Mouse (Mus musculus) right cerebral cortex, postnatal 36 days (tissue): ENCODE measurements around the gene Ints5.

Experiments
- DNase-seq, 2 experiments: peaks; one replicate each; pipeline ENCODE4 v3.0.0; 2022; ENCODE audit warnings: low spot score in 2 of 2, mixed read lengths in 1 of 2

Ints5 gene

DNA sequence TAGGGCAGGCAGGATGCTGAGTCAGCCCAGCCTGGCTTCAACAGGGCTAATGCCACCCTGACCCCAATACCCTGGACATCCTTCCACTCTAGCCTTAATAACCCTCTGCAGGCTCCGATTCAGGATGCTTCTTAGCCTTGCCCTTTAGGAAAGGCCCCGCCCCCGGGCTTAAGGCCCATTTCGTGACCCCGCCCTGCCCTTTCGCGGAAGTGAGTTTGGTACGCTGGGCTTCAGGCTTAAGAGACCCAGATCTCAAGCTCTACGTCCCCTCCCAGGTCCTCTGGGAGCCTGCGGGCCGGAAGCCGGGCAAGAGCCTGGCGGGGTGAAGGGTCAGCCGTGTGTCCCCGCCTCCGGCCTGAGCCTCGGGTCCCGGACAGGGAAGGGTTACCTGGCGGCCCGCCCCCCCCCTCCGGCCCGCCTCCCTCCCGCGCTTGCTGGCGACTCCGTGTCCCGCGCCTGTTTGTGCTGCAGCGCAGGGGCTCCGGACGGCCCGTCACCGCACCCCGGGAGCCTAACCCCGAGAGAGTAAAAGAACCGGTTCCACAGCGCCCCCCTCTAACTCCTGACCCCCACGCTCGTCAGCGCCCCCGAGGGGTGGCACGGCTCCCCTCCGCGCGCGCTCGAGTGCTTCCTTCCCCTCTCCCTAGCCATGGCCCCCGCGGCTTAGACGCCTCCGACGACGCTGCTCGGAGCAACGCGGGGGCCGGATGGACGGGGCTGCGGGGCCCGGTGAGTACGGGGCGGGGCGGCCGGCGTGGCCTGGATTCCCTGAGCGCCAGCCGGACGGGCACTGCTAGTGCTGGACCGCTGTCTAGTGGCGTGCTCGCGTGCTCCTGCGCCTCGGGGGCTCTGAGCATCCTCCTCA, 36.7 kb downstream of the Ints5 start, which contains the start of the genes Rom1 and Eml3:
Gene Rom1, minus strand, starts transcription at position 133 of the 865 bp plus-strand sequence.
Gene Eml3, plus strand, starts transcription at position 329 of the 865 bp plus-strand sequence.
- DNase-seq = no peak

- DNase-seq = no peak
Measured at GRCm38 (mm10) chr19:8930117-8930516, 37.3 kb downstream of the Ints5 start.

DNA sequence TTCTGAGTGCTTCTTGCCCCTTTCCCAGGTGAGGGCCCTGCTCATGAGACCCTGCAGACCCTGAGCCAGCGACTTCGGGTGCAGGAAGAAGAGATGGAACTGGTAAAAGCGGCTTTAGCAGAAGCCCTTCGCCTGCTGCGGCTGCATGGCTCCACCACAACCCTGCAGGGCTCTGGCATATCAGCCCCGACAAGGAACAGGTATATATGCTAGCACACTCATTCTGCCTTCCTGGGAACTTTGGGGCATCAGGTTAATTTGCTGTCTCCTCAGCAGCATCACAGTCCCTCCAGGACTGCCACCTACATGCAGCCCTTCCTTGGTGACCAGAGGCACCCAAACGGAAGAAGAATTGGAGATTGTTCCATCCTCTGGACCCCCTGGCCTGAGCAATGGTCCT, 38.0 kb downstream of the Ints5 start:
- no peak for DNase-seq

DNA sequence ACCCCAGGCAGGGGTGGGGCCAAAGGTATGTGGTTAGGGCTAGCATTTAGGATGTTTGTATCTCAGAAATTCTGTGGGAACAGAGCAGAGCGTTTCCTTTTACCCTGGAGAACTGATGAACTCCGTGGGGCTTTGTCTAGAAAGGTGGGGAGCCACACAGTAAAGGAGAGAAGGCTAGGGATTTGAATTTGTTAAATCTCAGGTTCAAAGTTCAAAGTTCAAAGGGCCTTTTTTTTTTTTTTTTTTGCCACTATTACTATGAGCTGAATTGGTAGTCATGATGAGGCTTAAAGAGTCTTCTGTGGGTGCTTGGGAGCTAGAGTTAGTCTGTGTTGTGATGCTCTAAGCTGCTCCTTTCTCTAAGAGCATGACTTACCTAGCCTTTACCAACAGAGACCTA, 43.9 kb downstream of the Ints5 start:
- DNase-seq = no peak

DNA sequence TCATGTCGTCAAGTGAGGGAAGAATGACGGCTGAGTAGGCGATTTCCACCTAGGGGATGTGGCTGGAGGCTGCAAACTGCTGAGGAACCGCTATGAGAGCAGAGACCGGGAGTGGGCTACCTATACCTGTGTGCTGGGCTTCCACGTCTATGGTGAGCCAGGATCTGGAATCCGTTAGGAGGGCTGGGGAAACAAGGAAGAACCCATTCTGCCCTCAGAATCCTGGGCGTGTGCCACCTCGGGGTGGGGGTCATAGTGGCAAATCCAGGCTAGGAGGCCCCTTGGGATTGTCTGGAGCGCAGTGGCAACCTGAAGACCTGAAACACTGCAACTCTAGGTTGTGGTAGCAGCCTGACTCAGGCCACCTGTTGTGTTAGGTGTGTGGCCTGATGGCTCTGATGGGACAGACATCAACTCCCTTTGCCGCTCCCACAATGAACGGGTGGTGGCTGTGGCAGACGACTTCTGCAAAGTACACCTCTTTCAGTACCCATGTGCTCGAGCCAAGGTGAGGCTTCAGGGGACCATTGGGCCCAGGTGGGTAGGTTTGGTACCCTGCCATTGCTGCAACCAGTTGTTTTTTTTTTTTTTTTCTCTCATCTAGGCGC, 47.8 kb downstream of the Ints5 start:
- DNase-seq = no peak

DNA sequence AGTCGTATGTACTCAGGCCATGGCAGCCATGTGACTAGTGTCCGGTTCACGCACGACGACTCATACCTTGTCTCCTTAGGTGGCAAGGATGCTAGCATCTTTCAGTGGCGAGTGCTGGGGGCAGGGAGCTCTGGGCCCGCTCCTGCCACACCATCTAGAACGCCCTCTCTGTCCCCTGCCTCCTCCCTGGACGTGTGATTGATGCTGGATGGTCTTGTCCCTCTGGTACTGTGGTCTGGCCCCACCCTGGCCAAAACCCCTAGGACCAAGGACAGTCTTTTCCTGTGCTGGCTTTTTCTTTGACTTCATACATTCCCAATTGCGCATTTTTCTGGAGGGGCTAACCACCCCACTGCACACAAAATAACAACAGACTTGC, 48.3 kb downstream of the Ints5 start:
- DNase-seq = no peak

GRCm38 (mm10) chr19:8941515-8942217, 48.9 kb downstream of the Ints5 start, which contains the start of gene Mta2:
Gene Mta2 (plus strand): TSS chr19:8941875.
- peak; percentile 89 to 90 for DNase-seq

- no peak for DNase-seq
Measured at GRCm38 (mm10) chr19:8942276-8942964, 49.6 kb downstream of the Ints5 start.

DNA sequence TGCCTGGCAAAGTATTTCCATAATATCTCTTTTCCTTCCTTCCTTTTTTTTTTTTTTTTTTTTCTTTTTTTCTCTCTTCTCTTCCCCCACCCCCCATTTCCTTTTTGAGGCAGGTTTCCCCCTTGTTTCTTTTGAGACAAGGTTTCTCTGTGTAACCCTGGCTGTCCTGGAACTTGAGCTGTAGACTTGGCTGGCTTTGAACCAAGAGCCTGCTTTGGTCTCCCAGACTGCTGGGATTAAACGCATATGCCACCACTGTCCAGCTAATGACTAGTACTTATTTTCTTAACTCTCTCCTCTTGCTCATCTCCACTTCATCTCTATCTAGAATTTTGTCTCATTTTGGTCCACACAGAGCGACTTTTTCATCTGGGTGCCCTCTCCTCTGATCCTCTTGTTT, 50.2 kb downstream of the Ints5 start:
- no peak for DNase-seq

DNA sequence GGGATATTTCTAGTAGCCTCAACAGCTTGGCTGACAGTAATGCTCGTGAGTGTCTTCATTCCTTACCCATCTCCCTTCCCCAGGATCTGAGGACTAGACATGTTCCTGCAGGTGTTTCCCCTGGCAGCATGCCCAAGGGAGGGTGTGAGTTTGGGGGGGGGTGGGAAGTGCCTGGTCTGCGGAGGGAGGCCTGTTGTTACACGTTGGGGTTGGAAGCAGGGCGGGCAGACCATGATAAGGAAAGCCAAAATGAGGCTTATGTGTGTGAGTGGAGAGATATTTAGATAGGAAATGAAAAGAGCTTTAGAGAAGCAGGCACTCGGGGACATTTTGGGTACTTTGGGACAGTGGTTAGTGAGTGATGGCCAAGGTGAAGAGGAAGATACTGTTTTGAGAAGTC, 51.3 kb downstream of the Ints5 start:
- DNase-seq = no peak

DNA sequence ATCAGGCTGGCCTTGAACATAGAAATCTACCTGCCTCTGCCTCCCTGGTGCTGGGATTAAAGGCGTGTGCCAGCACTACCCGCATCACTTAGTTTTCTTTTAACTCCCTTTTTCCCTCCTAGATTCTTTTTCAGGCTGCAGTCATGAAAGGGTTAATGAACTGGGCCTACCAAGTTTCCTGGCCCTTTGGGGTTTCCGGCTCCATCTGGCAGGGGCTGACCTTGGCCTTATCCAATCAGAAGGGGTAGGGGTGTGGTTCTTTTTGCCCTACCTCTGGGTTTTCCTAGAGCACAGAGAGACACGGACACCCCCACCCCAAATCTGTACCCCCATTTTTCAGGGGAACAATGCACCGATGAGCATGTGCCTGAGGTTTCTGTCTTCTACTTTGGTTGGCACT, 51.9 kb downstream of the Ints5 start:
- DNase-seq = no peak

- DNase-seq = no peak
Measured at GRCm38 (mm10) chr19:8945251-8945650, 52.4 kb downstream of the Ints5 start.

- DNase-seq = no peak
Measured at GRCm38 (mm10) chr19:8946929-8947328, 54.1 kb downstream of the Ints5 start.
